In the genomic region with DNA sequence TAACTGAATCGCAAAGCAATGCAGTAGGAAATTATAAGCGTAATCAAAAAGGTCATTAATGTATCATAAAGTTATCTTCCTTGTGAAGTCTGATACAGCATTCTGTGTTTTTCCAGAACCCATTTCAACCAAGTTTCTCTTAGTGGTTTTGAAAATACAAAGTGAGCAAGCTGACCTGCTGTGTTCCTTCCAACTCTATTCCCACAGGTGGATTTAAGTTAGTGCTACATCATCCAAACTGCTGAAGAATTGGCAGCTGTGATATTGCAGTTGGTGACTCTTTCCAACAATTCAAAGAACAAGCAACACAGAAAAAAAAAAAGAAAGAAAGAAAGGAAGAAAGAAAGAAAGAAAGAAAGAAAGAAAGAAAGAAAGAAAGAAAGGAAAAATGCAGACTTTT, we compare ENCODE assay signal across 20 mouse cellular contexts.
"Had no signal": no experiment of that assay in that cellular context is flagged by ENCODE, and none has a peak within 500 bp of the region (broad histone marks: within the 10 kb centered on the region; RNA-seq: fewer than 3 reads in every experiment).

No protein-coding gene starts in this region.

- H3K4me1 ChIP-seq: midbrain, embryonic 10.5 days; midbrain, embryonic 12.5 days; neural tube, embryonic 13.5 days; neural tube, embryonic 15.5 days; stomach, embryonic 15.5 days had no signal

- H3K4me2 ChIP-seq: lung, embryonic 14.5 days; midbrain, embryonic 12.5 days; neural tube, embryonic 13.5 days; neural tube, embryonic 15.5 days; stomach, embryonic 15.5 days had no signal

- H3K9me3 ChIP-seq: midbrain, embryonic 10.5 days; midbrain, embryonic 12.5 days; neural tube, embryonic 13.5 days; neural tube, embryonic 15.5 days; stomach, embryonic 15.5 days had no signal

- H3K36me3 ChIP-seq: midbrain, embryonic 10.5 days; midbrain, embryonic 12.5 days; neural tube, embryonic 13.5 days; neural tube, embryonic 15.5 days; stomach, embryonic 15.5 days had no signal

- H3K4me3 ChIP-seq: midbrain, embryonic 10.5 days; midbrain, embryonic 12.5 days; myocyte; neural tube, embryonic 13.5 days; neural tube, embryonic 15.5 days; stomach, embryonic 15.5 days had no signal

- H3K27ac ChIP-seq: midbrain, embryonic 10.5 days; midbrain, embryonic 12.5 days; neural tube, embryonic 13.5 days; neural tube, embryonic 15.5 days; stomach, embryonic 15.5 days; stomach, postnatal 0 days had no signal

- DNase-seq: lung, adult 18-20 months; lung, embryonic 14.5 days; lung, postnatal 10 days; lung, postnatal 4 days; midbrain, embryonic 14.5 days; retina, postnatal 1 day; right cerebral cortex, adult 18-20 months; right cerebral cortex, postnatal 25 days; right cerebral cortex, postnatal 4 days; thymus, adult 2 months; thymus, postnatal 25 days; thymus, postnatal 4 days had no signal

- ATAC-seq: midbrain, embryonic 16.5 days had no signal

- H3K27me3 ChIP-seq: midbrain, embryonic 12.5 days; neural tube, embryonic 13.5 days; neural tube, embryonic 15.5 days; stomach, embryonic 15.5 days had no signal

- H3K9ac ChIP-seq: lung, embryonic 14.5 days; midbrain, embryonic 12.5 days; neural tube, embryonic 13.5 days; neural tube, embryonic 15.5 days; stomach, embryonic 15.5 days had no signal
